10 mouse cellular contexts compared by ENCODE assay signal in genomic region chr4:43530081-43530501, GRCm38 (mm10). TPM values are rescaled to one million over a fixed set of nuclear protein-coding genes. Genes with fewer than 3 reads are reported as not detected.
DNase-seq lines count a peak whose midpoint lies in the region; ATAC-seq and TF ChIP-seq lines count a peak whose summit lies in the region.
"Had no signal": no experiment of that assay in that cellular context is flagged by ENCODE, and none has a peak within 500 bp of the region (broad histone marks: within the 10 kb centered on the region; RNA-seq: fewer than 3 reads in every experiment).

No protein-coding gene starts in this region.

- peak; percentile 45 for DNase-seq in gastrocnemius, adult 18-20 months (ENCODE audit: low spot score)
- no peak for DNase-seq in gastrocnemius, postnatal 36 days
- no peak for DNase-seq in intestine, embryonic 14.5 days (ENCODE audit: low spot score)
- peak; percentile 40 for DNase-seq in 3T3-L1 (ENCODE audit: low read depth, low spot score)
- DNase-seq in brain, adult 2 months (ENCODE audit: low read depth, low spot score): peak; percentile 20
- no peak for DNase-seq in cerebellum, adult 11-12 months
- DNase-seq in thymus, adult 18-20 months: no peak

- no peaks in the 10 kb centered on the region for H3K4me1 ChIP-seq in intestine, embryonic 14.5 days (replicated peaks; ENCODE audit: control insufficient read depth, insufficient read depth, low read length)
- no peaks in the 10 kb centered on the region for H3K4me1 ChIP-seq in intestine, postnatal 0 days (replicated peaks; ENCODE audit: control insufficient read depth, insufficient read depth, low read length)
- H3K4me1 ChIP-seq: limb, embryonic 15.5 days had no signal

- H3K9me3 ChIP-seq in intestine, embryonic 14.5 days (ENCODE audit: control insufficient read depth, low read length): no peaks in the 10 kb centered on the region
- H3K9me3 ChIP-seq in intestine, postnatal 0 days (ENCODE audit: control insufficient read depth): no peaks in the 10 kb centered on the region
- H3K9me3 ChIP-seq: limb, embryonic 15.5 days had no signal

- no peak overlapping the region for H3K9ac ChIP-seq in intestine, embryonic 14.5 days (ENCODE audit: low read length)
- H3K9ac ChIP-seq in intestine, postnatal 0 days (ENCODE audit: low read depth, low read length): no peak overlapping the region
- H3K9ac ChIP-seq: limb, embryonic 15.5 days had no signal

- peaks cover 42% of the 10 kb centered on the region for H3K36me3 ChIP-seq in intestine, embryonic 14.5 days (ENCODE audit: control insufficient read depth, insufficient read depth, low read length)
- H3K36me3 ChIP-seq in intestine, postnatal 0 days (ENCODE audit: control insufficient read depth, insufficient read depth): peaks cover 40% of the 10 kb centered on the region

- no peak for TF ChIP-seq CTCF in intestine, postnatal 0 days (IDR thresholded peaks at IDR 0.05; ENCODE audit: low read depth)

- WGBS in intestine, embryonic 14.5 days: 55% methylated on average over 8 of the region's 8 CpGs
- WGBS in intestine, postnatal 0 days: 43% methylated on average over 8 of the region's 8 CpGs

- intact Hi-C loops in gastrocnemius, postnatal 36 days (cut with DNase I): no loop called here

- H3K27me3 ChIP-seq in intestine, embryonic 14.5 days (replicated peaks; ENCODE audit: control insufficient read depth, insufficient read depth, low read length): no peaks in the 10 kb centered on the region
- H3K27me3 ChIP-seq in intestine, postnatal 0 days (replicated peaks; ENCODE audit: control insufficient read depth, insufficient read depth, low read length): no peaks in the 10 kb centered on the region

- no peak overlapping the region for H3K4me3 ChIP-seq in intestine, embryonic 14.5 days (ENCODE audit: low read depth, low read length)
- no peak overlapping the region for H3K4me3 ChIP-seq in intestine, postnatal 0 days (ENCODE audit: low read depth, low read length)
- H3K4me3 ChIP-seq: limb, embryonic 15.5 days had no signal

- no peak overlapping the region for H3K4me2 ChIP-seq in intestine, embryonic 14.5 days (ENCODE audit: low read length)
- H3K4me2 ChIP-seq in intestine, postnatal 0 days (replicated peaks; ENCODE audit: low read depth): no peak overlapping the region
- H3K4me2 ChIP-seq: limb, embryonic 15.5 days had no signal

- ATAC-seq in intestine, embryonic 14.5 days (replicated peaks; ENCODE audit: low FRiP score, low TSS enrichment, low read depth): no peak
- no peak for ATAC-seq in intestine, postnatal 0 days

- peak overlapping the region; percentile 27; the same call in 1 of the 2 replicates for H3K27ac ChIP-seq in intestine, embryonic 14.5 days (ENCODE audit: low read depth)
- no peak overlapping the region for H3K27ac ChIP-seq in intestine, postnatal 0 days (ENCODE audit: low read depth, low read length)
- H3K27ac ChIP-seq: limb, embryonic 15.5 days; macrophage had no signal

RNA-seq across cellular contexts. Expression of gene Tpm2, which starts 6.5 kb away (rescaled TPM):
- total RNA-seq in gastrocnemius, adult 18-20 months (2021): 1,000 to 10,000 TPM; 6,886 to 8,782 TPM
- 1,000 to 10,000 TPM; 6,166 to 7,572 TPM for total RNA-seq in gastrocnemius, postnatal 36 days (2021)
- polyA plus RNA-seq in intestine, embryonic 14.5 days (2014; fragmentation: Nextera tagmentation; extraction: Ambion mirVana): 516 and 574 TPM in 2 replicates
- polyA plus RNA-seq in intestine, postnatal 0 days (2015; fragmentation: Nextera tagmentation; extraction: Ambion mirVana): 928 and 1,046 TPM in 2 replicates

RNA-seq across cellular contexts. Expression of gene Car9, which starts 23.3 kb away (rescaled TPM):
- total RNA-seq in gastrocnemius, adult 18-20 months (2021): 1 to 10 TPM; 1.4 to 2.6 TPM
- total RNA-seq in gastrocnemius, postnatal 36 days (2021): 1 to 10 TPM; 3.4 to 4.4 TPM
- polyA plus RNA-seq in intestine, embryonic 14.5 days (2014; fragmentation: Nextera tagmentation; extraction: Ambion mirVana): 4.0 and 9.4 TPM in 2 replicates
- polyA plus RNA-seq in intestine, postnatal 0 days (2015; fragmentation: Nextera tagmentation; extraction: Ambion mirVana): 4.8 and 5.4 TPM in 2 replicates

RNA-seq across cellular contexts. Expression of gene Arhgef39, which starts 30.6 kb away (rescaled TPM):
- total RNA-seq in gastrocnemius, adult 18-20 months (2021): not detected
- total RNA-seq in gastrocnemius, postnatal 36 days (2021): under 1 TPM in 1 of 2 experiments, not detected in 1; 0.32 TPM
- polyA plus RNA-seq in intestine, embryonic 14.5 days (2014; fragmentation: Nextera tagmentation; extraction: Ambion mirVana): 42.5 and 47.6 TPM in 2 replicates
- polyA plus RNA-seq in intestine, postnatal 0 days (2015; fragmentation: Nextera tagmentation; extraction: Ambion mirVana): 10.3 and 12.3 TPM in 2 replicates

RNA-seq across cellular contexts. Expression of gene Creb3, which starts 32.0 kb away (rescaled TPM):
- 10 to 100 TPM; 29.9 to 41.5 TPM for total RNA-seq in gastrocnemius, adult 18-20 months (2021)
- 10 to 100 TPM; 31.5 to 38.3 TPM for total RNA-seq in gastrocnemius, postnatal 36 days (2021)
- 64.8 and 68.6 TPM in 2 replicates for polyA plus RNA-seq in intestine, embryonic 14.5 days (2014; fragmentation: Nextera tagmentation; extraction: Ambion mirVana)
- 102 and 114 TPM in 2 replicates for polyA plus RNA-seq in intestine, postnatal 0 days (2015; fragmentation: Nextera tagmentation; extraction: Ambion mirVana)

RNA-seq across cellular contexts. Expression of gene Tln1, which starts 32.4 kb away (rescaled TPM):
- total RNA-seq in gastrocnemius, adult 18-20 months (2021): 10 to 100 TPM; 50.6 to 64.8 TPM
- total RNA-seq in gastrocnemius, postnatal 36 days (2021): 10 to 100 TPM; 53.6 to 55.2 TPM
- 66.0 and 69.8 TPM in 2 replicates for polyA plus RNA-seq in intestine, embryonic 14.5 days (2014; fragmentation: Nextera tagmentation; extraction: Ambion mirVana)
- polyA plus RNA-seq in intestine, postnatal 0 days (2015; fragmentation: Nextera tagmentation; extraction: Ambion mirVana): 41.6 and 47.7 TPM in 2 replicates

Comparison
In these comparisons a context has a peak if more than half of its experiments do, and no peak if none do; other contexts are left out.
1. DNase-seq: peak in gastrocnemius, adult 18-20 months (single experiment), 3T3-L1 (single experiment) and brain, adult 2 months (single experiment); none in gastrocnemius, postnatal 36 days (0 of 2), intestine, embryonic 14.5 days (single experiment), cerebellum, adult 11-12 months (single experiment) and thymus, adult 18-20 months (0 of 2).